Mouse (Mus musculus) midbrain, embryonic 15.5 days (tissue): ENCODE data around the gene Pde10a. TPM values are rescaled to one million over a fixed set of nuclear protein-coding genes. Genes with fewer than 3 reads are reported as not detected.

Experiments used
- ATAC-seq: fragments of 200-750 bp; cut with Nextera tagmentation; replicated peaks from 2 replicates; pipeline ENCODE4 v1.8.0; 2017; ENCODE audit warnings: moderate TSS enrichment
- H3K27ac ChIP-seq: fragments of 300-500 bp; sonication (generic); 2 replicates; pipeline ENCODE4 v1.5.1; 2015; ENCODE audit warnings: mild to moderate bottlenecking, inconsistent platforms
- H3K27me3 ChIP-seq: fragments of 300-500 bp; sonication (generic); replicated peaks from 2 replicates; pipeline ENCODE4 v1.6.1; 2015; ENCODE audit warnings: inconsistent platforms
- H3K36me3 ChIP-seq: fragments of 300-500 bp; sonication (generic); replicated peaks from 2 replicates; pipeline ENCODE4 v1.6.1; 2015; ENCODE audit warnings: inconsistent platforms
- H3K4me1 ChIP-seq: fragments of 300-500 bp; sonication (generic); 2 replicates; pipeline ENCODE4 v1.6.1; 2015; ENCODE audit warnings: inconsistent platforms
- H3K4me2 ChIP-seq: fragments of 300-500 bp; sonication (generic); 2 replicates; pipeline ENCODE4 v1.6.1; 2015; ENCODE audit warnings: inconsistent platforms, mild to moderate bottlenecking, moderate library complexity
- H3K4me3 ChIP-seq: fragments of 300-500 bp; sonication (generic); 2 replicates; pipeline ENCODE4 v1.5.1; 2015; ENCODE audit warnings: mild to moderate bottlenecking, inconsistent platforms
- H3K9ac ChIP-seq: fragments of 300-500 bp; sonication (generic); 2 replicates; pipeline ENCODE4 v1.6.1; 2015; ENCODE audit warnings: mild to moderate bottlenecking, inconsistent platforms
- H3K9me3 ChIP-seq: fragments of 300-500 bp; sonication (generic); 2 replicates; pipeline ENCODE4 v1.6.1; 2016; ENCODE audit warnings: inconsistent platforms
- WGBS: fragments of 180-500 bp; shearing (Covaris S2); methylation state at CpG from one replicate; pipeline ENCODE4 v1.1.7; 2015; ENCODE audit warnings: mixed read lengths; 5-methylcytosine and 5-hydroxymethylcytosine counted together
- polyA plus RNA-seq: library from polyadenylated mRNA; unstranded; fragments of >200 nt; fragmentation: Nextera tagmentation; extraction: Ambion mirVana; gene quantifications from 2 replicates; pipeline ENCODE4 v1.2.1, GENCODE M21; 2015

The Pde10a gene
- polyA plus RNA-seq, 1 experiment from 2014 or later = 17.3 TPM

DNA sequence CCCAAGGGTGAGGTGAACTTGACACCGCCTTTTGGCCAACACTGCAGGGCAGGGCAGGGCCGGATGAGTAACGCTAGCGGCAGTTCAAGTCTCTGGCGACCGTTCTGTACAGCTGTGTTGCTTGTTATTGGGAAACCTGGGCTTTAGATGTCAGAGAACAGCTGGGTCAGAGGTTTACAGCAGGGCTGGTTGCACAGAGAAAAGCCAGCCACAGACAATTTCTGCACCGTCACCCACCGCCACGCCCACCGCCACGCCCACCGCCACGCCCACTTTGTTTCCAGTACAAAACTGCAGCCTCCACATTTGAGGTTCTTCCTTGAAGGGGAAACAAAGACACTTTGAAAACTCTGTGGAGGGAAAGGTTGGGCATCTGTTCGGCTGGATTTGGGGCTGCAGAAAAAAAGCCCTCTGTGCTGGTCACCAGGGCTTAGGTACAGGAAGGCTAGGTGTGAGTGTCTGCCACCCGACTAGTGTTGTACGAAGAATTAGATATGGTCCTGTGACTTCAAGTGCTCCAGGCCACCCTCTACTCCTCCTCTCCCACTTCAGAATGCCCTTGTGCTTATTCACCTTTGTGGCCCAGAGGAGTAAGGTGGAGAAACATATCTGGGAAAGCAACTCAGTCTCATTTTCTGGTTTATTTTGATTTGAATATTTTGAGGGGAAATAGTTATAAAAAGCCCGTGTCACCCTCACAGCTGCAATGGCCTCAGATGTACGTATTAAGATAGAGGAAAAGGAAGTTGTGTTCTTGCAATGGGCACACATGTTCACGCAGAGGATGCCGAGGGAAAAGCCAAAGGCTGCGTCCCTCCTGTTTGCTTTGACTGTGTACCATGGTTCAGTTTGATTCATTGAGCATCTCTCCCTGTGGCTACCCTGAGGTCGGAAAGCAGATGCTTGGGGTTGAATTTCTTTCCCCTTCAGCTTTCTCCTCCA is 331.5 kb downstream of the Pde10a start:
- peak overlapping the region; percentile 12; the same call in 1 of the 2 replicates for H3K4me3 ChIP-seq

GRCm38 (mm10) chr17:8858636-8859421 is 333.7 kb downstream of the Pde10a start:
- Histone ChIP-seq H3K36me3 (no peaks in the 10 kb centered on the region), H3K4me3 (no peak overlapping the region), H3K4me1 (peaks cover 24% of the 10 kb centered on the region), H3K9me3 (no peaks in the 10 kb centered on the region), H3K4me2 (peak overlapping the region; percentile 20; the same call in 1 of the 2 replicates), H3K27ac (peak overlapping the region; percentile 61; the same call in 1 of the 2 replicates), H3K9ac (no peak overlapping the region; the same call in 1 of the 2 replicates), H3K27me3 (no peaks in the 10 kb centered on the region)
- WGBS = 59% methylated on average over 23 of the region's 23 CpGs
- ATAC-seq = 0 out of 2 replicates have a peak, but pooled peaks have one; percentile 16

More for the DNA sequence above, 331.5 kb downstream of the Pde10a start:
- Histone ChIP-seq H3K36me3 (no peaks in the 10 kb centered on the region), H3K9me3 (no peaks in the 10 kb centered on the region), H3K4me2 (peak overlapping the region; percentile 32), H3K9ac (no peak overlapping the region), H3K27ac (no peak overlapping the region), H3K27me3 (no peaks in the 10 kb centered on the region), H3K4me1 (peaks cover 24% of the 10 kb centered on the region)
- no peak for ATAC-seq
- WGBS = 34% methylated on average over 22 of the region's 22 CpGs

GRCm38 (mm10) chr17:8859489-8859888 is 334.3 kb downstream of the Pde10a start:
- Histone ChIP-seq H3K36me3 (no peaks in the 10 kb centered on the region), H3K4me2 (0 out of 2 replicates have a peak overlapping the region, but pooled peaks have one; percentile 20), H3K4me3 (no peak overlapping the region), H3K27me3 (no peaks in the 10 kb centered on the region), H3K27ac (peak overlapping the region; percentile 61; the same call in 1 of the 2 replicates), H3K4me1 (peaks cover 24% of the 10 kb centered on the region), H3K9me3 (no peaks in the 10 kb centered on the region), H3K9ac (no peak overlapping the region)
- WGBS = 76% methylated on average over 4 of the region's 4 CpGs
- no peak for ATAC-seq

- WGBS = 82% methylated on average over 8 of the region's 8 CpGs
- no peaks in the 10 kb centered on the region for H3K4me1 ChIP-seq
- H3K9ac ChIP-seq = no peak overlapping the region
- H3K27me3 ChIP-seq = no peaks in the 10 kb centered on the region
- H3K9me3 ChIP-seq = no peaks in the 10 kb centered on the region
- H3K4me3 ChIP-seq = no peak overlapping the region
- no peaks in the 10 kb centered on the region for H3K36me3 ChIP-seq
- ATAC-seq = no peak
- H3K4me2 ChIP-seq = no peak overlapping the region
- no peak overlapping the region for H3K27ac ChIP-seq
Measured at GRCm38 (mm10) chr17:8864638-8865497, 339.7 kb downstream of the Pde10a start.

DNA sequence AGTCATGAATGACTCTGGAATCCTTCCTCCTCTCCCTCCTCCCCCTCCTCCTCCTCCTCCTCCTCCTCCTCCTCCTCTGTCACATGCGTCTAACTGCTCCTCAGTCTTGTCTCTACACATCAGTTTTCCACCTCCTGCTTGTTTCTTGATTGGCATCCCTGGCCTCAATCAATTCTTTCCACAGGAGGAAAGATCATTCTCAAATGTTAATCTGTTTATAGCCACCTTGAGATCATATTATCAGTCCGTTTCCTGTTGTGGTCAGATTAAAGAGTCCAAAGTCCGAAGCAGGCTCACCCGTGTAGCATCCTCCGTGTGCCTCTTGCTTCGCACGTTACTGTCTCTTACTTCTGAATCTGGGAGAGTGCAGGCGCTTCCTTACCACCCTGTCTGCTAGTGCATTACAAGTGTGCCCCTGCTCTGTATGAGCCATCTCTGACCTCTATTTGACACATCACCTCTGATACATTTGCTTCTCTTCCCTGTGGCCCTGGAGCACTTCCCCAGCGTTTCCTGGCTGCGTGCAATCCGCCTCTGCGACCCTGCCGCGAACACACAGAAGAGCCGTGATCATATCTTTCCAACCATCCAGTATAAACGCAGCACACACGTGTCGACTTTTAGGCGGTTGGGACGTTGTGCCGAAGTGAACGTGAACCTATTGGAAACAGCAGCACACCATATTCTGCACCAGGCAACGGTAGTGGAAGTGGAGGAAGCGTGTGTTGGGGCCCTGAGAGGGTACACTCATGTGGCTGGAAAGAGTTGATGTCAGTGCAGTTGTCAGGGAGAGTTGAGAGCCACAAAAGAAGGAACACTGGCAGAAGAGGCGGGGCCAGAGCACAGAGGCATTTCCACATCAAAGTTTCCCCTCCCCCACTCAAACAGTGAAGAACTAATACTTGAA is 342.4 kb downstream of the Pde10a start:
- Histone ChIP-seq H3K9me3 (no peaks in the 10 kb centered on the region), H3K27me3 (no peaks in the 10 kb centered on the region)

DNA sequence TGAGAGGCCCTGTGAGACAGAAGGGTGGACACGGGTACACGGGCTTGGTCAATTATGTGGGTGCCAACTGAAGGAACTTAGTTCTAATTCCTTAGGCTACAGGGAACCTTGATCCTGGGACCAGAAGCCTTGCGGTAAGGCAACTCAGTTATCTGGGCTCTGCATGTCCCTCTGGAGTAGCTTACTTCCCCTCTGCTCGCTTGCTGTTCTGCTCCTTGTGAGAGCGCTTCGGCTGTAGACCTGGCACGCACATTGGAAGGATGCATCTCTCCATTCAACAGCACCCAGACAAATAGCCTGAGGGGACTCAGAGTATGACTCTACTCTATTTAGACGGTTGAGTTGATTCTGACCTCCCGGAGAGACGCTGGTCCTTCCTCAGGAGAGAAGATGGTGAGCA is 344.1 kb downstream of the Pde10a start:
- no peak overlapping the region for H3K4me2 ChIP-seq
- H3K9ac ChIP-seq = no peak overlapping the region
- 93% methylated on average over 10 of the region's 10 CpGs for WGBS
- H3K9me3 ChIP-seq = no peaks in the 10 kb centered on the region
- no peak for ATAC-seq
- H3K4me3 ChIP-seq = no peak overlapping the region
- H3K4me1 ChIP-seq = peaks cover 17% of the 10 kb centered on the region
- H3K27ac ChIP-seq = no peak overlapping the region
- H3K27me3 ChIP-seq = no peaks in the 10 kb centered on the region
- H3K36me3 ChIP-seq = no peaks in the 10 kb centered on the region

More for the DNA sequence above, 342.4 kb downstream of the Pde10a start:
- no peak overlapping the region for H3K4me2 ChIP-seq
- no peak overlapping the region for H3K9ac ChIP-seq
- peaks cover 14% of the 10 kb centered on the region for H3K4me1 ChIP-seq
- 74% methylated on average over 25 of the region's 25 CpGs for WGBS
- no peaks in the 10 kb centered on the region for H3K36me3 ChIP-seq
- no peak overlapping the region for H3K27ac ChIP-seq
- H3K4me3 ChIP-seq = no peak overlapping the region
- no peak for ATAC-seq

DNA sequence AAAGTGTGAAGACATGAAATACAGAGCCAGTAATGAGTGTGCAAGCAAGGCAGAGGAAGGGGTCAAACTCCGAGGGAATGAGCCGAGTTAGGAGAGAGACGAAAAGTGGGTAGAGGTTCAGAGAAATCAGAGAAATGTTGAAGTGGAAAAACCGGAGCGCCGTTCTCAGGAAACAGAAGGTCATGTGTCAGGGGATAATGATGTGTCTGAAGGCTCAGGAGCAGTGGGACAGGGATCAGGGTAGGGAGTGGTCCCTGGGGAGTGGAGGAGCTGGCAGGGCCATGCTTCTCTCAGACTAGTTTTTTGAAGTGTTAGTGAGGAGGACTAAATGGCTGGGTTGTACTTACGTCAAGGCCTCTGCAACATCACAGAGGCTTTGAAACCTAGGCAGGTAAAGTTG is 345.7 kb downstream of the Pde10a start:
- WGBS = 81% methylated on average over 7 of the region's 7 CpGs
- Histone ChIP-seq H3K4me2 (no peak overlapping the region), H3K4me3 (no peak overlapping the region), H3K4me1 (peaks cover 17% of the 10 kb centered on the region), H3K9ac (no peak overlapping the region), H3K27ac (no peak overlapping the region), H3K36me3 (no peaks in the 10 kb centered on the region), H3K9me3 (no peaks in the 10 kb centered on the region), H3K27me3 (no peaks in the 10 kb centered on the region)
- no peak for ATAC-seq

- WGBS = 75% methylated on average over 7 of the region's 7 CpGs
- no peak overlapping the region for H3K9ac ChIP-seq
- no peaks in the 10 kb centered on the region for H3K27me3 ChIP-seq
Measured at GRCm38 (mm10) chr17:8871396-8871795, 346.2 kb downstream of the Pde10a start.

DNA sequence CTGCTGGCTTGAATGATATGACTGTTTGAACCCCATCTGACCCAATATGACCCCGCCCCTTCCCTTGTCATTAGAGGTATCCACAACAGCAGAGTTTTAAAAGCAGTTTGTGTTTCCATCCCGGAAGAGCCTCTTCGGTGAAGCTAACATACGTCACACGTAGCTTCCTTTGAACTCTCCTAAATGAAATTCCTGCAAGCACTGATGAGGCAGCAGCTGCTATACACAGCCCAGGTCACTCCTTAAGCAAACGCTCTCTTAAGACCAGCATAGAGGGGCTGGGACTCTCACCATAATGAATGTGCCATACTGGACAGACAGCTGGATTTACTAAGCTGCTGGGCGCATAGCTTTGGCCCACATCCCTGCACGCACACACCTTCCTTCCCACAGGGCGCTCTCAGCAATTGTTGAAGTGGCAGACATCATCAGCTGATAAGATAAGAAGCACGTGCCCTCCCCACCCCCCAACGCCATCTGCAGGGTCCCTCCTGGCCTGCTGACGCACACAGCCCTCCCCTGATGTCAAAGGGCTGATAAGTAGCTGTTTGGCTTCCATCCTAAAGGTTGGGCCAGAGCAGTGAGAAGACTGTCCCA is 346.9 kb downstream of the Pde10a start:
- no peak overlapping the region for H3K27ac ChIP-seq

More at GRCm38 (mm10) chr17:8871396-8871795, 346.2 kb downstream of the Pde10a start:
- Histone ChIP-seq H3K4me1 (peaks cover 17% of the 10 kb centered on the region), H3K9me3 (no peaks in the 10 kb centered on the region), H3K36me3 (no peaks in the 10 kb centered on the region), H3K27ac (no peak overlapping the region), H3K4me3 (no peak overlapping the region), H3K4me2 (no peak overlapping the region)
- no peak for ATAC-seq

DNA sequence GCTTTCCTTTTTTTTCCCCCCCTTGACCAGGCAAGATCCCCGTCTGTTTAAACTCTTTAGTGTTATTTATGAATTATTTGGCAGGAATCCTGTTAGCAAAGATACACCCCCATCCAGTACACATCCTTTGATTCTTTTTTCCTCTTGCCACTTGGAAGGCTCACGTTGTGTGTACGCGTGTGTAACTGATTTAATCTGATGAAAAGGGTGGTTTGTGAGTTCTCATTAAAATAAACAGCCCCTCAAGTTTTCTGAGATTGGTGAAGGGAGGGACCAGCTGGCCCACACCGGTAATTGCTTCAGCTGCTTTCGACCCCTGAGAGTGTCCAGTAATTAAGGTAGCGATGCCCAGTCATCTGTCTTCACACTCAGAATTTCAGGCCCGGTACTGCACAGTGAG is 347.4 kb downstream of the Pde10a start:
- no peak overlapping the region for H3K9ac ChIP-seq
- peaks cover 17% of the 10 kb centered on the region for H3K4me1 ChIP-seq
- no peaks in the 10 kb centered on the region for H3K36me3 ChIP-seq
- no peak overlapping the region for H3K4me3 ChIP-seq
- H3K4me2 ChIP-seq = no peak overlapping the region
- 43% methylated on average over 8 of the region's 8 CpGs for WGBS
- ATAC-seq = no peak
- H3K27ac ChIP-seq = no peak overlapping the region
- H3K9me3 ChIP-seq = no peaks in the 10 kb centered on the region
- H3K27me3 ChIP-seq = no peaks in the 10 kb centered on the region

More for the DNA sequence above, 346.9 kb downstream of the Pde10a start:
- no peaks in the 10 kb centered on the region for H3K27me3 ChIP-seq
- no peaks in the 10 kb centered on the region for H3K9me3 ChIP-seq
- no peak overlapping the region for H3K4me2 ChIP-seq
- no peaks in the 10 kb centered on the region for H3K36me3 ChIP-seq
- no peak; the same call in 1 of the 2 replicates for ATAC-seq
- WGBS = 46% methylated on average over 12 of the region's 12 CpGs
- no peak overlapping the region for H3K4me3 ChIP-seq
- H3K4me1 ChIP-seq = peaks cover 17% of the 10 kb centered on the region
- H3K9ac ChIP-seq = no peak overlapping the region
